Mouse (Mus musculus) midbrain, embryonic 11.5 days (tissue): ENCODE measurements around the gene Tmem128. TPM values are rescaled to one million over a fixed set of nuclear protein-coding genes. Genes with fewer than 3 reads are reported as not detected.

Experiments used
- ATAC-seq: fragments of 200-750 bp; cut with Nextera tagmentation; 2 replicates; pipeline ENCODE4 v1.8.0; 2017; ENCODE audit warnings: moderate TSS enrichment, moderate library complexity; ENCODE audit not compliant: low FRiP score
- DNase-seq: peaks from one replicate; pipeline ENCODE4 v3.0.0; 2015; ENCODE audit warnings: low spot score; ENCODE audit errors: missing footprints
- H3K27ac ChIP-seq: fragments of 300-500 bp; sonication (generic); 2 replicates; pipeline ENCODE4 v1.5.1; 2014; ENCODE audit warnings: low read depth, low read length
- H3K27me3 ChIP-seq: fragments of 300-500 bp; sonication (generic); 2 replicates; pipeline ENCODE4 v1.6.1; 2014; ENCODE audit warnings: mild to moderate bottlenecking, low read length, moderate library complexity, mixed read lengths; ENCODE audit not compliant: control insufficient read depth, insufficient read depth
- H3K36me3 ChIP-seq: fragments of 300-500 bp; sonication (generic); 2 replicates; pipeline ENCODE4 v1.6.1; 2014; ENCODE audit warnings: mild to moderate bottlenecking, low read length, moderate library complexity, mixed read lengths; ENCODE audit not compliant: control insufficient read depth, insufficient read depth
- H3K4me1 ChIP-seq: fragments of 300-500 bp; sonication (generic); 2 replicates; pipeline ENCODE4 v1.6.1; 2014; ENCODE audit warnings: low read length; ENCODE audit not compliant: control insufficient read depth, insufficient read depth
- H3K4me2 ChIP-seq: fragments of 300-500 bp; sonication (generic); 2 replicates; pipeline ENCODE4 v1.6.1; 2014; ENCODE audit warnings: mild to moderate bottlenecking, moderate library complexity
- H3K4me3 ChIP-seq: fragments of 300-500 bp; sonication (generic); 2 replicates; pipeline ENCODE4 v1.5.1; 2014; ENCODE audit warnings: low read depth, low read length
- H3K9ac ChIP-seq: fragments of 300-500 bp; sonication (generic); 2 replicates; pipeline ENCODE4 v1.6.1; 2014; ENCODE audit warnings: low read length
- H3K9me3 ChIP-seq: fragments of 300-500 bp; sonication (generic); 2 replicates; pipeline ENCODE4 v1.6.1; 2016; ENCODE audit warnings: low read length; ENCODE audit not compliant: control insufficient read depth
- WGBS: fragments of 180-500 bp; shearing (Covaris S2); extraction: QIAGEN DNeasy Blood & Tissue Kit; methylation state at CpG from one replicate; pipeline ENCODE4 v1.1.7; 2014; 5-methylcytosine and 5-hydroxymethylcytosine counted together
- polyA plus RNA-seq: library from polyadenylated mRNA; unstranded; fragments of >200 nt; fragmentation: Nextera tagmentation; extraction: Ambion mirVana; gene quantifications from 2 replicates; pipeline ENCODE4 v1.2.1, GENCODE M21; 2014

Gene Tmem128
- polyA plus RNA-seq, 1 experiment from 2014 or later = 104 TPM

DNA sequence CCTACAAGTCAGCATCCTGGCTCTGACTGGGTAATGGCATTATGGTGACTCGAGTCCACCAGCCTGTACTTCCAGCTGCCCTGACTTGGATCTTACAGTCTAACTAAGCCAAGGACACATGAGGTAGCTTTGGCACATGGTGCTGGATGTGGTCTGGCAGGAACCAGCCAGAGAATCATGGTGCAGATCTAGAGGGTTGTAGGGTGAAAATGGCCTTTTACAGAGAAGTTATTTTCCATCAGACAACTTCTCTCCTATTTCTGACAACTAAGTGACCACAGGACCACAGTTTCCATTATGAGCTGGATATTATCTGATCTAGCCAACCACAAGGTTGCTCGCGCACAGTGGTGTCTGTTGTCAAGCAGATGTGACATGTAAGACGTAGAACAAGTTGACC lies 13.8 kb downstream of the Tmem128 start:
- Histone ChIP-seq H3K36me3 (no peaks in the 10 kb centered on the region; the same call in 1 of the 2 replicates), H3K4me1 (peaks cover 8% of the 10 kb centered on the region; the same call in 1 of the 2 replicates), H3K9ac (no peak overlapping the region), H3K4me3 (no peak overlapping the region), H3K27me3 (peaks cover 41% of the 10 kb centered on the region), H3K4me2 (no peak overlapping the region), H3K27ac (no peak overlapping the region), H3K9me3 (no peaks in the 10 kb centered on the region)
- ATAC-seq (no peak), DNase-seq (no peak)
- 92% methylated on average over 4 of the region's 4 CpGs for WGBS

DNA sequence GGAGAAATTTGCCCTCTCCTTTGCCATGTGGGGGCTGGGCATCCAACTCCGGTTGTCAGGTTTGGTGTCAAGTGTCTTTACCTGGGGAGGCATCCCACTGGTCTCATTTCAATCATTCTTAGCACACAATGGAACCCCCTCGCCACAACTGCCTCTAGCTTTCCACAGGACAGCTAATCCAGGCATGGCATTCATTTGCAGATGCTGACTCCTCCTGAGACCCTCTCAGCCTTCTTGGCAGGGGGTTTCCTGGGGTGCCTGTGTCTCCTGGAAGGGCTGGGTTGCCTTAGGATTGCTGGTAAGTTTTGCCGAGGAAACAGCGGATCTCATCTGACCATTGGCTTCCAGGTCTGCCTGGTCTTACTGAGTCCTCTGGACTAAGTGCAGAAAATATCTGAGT lies 15.8 kb downstream of the Tmem128 start, which contains the start of gene Otop1:
TSS of gene Otop1 (plus strand) at position 202 of the 400 bp plus-strand sequence.
- WGBS = 5% methylated on average over 4 of the region's 4 CpGs
- Histone ChIP-seq H3K4me3 (no peak within 1 kb of the TSS; the same call in 1 of the 2 replicates), H3K4me1 (peaks cover 8% of the 10 kb centered on the region; the same call in 1 of the 2 replicates), H3K36me3 (no peaks in the 10 kb centered on the region), H3K9ac (no peak within 1 kb of the TSS), H3K9me3 (no peaks in the 10 kb centered on the region), H3K4me2 (peak within 1 kb of the TSS; percentile 24; the same call in 1 of the 2 replicates), H3K27ac (no peak within 1 kb of the TSS), H3K27me3 (peaks cover 47% of the 10 kb centered on the region)
- ATAC-seq (no peak), DNase-seq (peak; percentile 85)

DNA sequence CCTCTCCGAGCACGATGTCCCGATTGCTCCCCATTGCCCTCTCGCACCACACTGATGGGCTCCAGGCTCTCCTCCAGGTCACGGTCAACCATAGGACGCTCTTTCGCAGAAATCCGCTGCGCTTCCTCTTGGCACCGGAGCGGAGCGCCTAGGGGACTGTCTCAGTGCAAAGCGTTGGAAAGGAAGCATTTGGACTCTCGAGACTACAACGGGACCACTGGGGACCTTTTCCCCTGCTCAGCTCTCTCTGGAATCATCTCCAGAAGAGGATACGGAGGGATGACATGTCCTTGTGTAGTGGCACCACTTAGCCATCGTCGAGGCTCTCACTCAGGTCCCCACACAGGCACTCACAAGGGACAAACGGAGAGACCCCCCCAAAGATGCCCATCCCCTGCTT lies 16.5 kb downstream of the Tmem128 start:
- no peaks in the 10 kb centered on the region for H3K9me3 ChIP-seq
- peak overlapping the region; percentile 24; the same call in 1 of the 2 replicates for H3K4me2 ChIP-seq
- ATAC-seq = no peak

DNA sequence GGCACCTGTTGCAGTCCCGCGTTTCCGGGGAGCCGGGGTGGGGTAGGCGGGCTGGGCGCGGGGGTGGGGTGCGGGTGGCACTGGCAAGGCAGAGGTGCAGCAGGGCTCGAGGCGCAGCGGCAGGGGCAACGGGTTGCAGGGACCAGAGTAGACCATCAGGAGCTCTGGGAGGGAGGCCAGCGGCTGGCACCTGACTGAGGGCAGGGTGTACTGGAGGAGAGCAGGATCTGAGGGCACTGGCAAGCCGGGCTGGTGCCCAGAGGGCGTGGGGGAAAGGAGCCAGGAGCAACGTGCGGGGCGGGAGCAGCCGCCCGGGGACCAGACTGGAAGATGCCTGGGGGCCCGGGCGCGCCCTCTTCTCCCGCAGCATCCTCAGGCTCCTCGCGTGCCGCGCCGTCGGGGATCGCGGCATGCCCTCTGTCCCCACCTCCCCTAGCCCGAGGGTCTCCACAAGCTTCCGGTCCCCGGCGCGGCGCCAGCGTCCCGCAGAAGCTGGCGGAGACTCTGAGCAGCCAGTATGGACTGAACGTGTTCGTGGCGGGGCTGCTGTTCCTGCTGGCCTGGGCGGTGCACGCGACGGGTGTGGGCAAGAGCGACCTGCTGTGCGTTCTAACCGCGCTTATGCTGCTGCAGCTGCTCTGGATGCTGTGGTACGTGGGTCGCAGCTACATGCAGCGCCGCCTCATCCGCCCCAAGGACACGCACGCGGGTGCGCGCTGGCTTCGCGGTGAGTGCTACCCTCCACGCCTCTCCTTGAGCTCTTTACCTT lies 17.3 kb downstream of the Tmem128 start:
- H3K4me3 ChIP-seq = peak overlapping the region; percentile 27
- WGBS = 2% methylated on average over 57 of the region's 65 CpGs
- no peaks in the 10 kb centered on the region for H3K36me3 ChIP-seq
- DNase-seq (peak; percentile 92), ATAC-seq (peak; percentile 38; the same call in 1 of the 2 replicates)
- H3K27me3 ChIP-seq = peaks cover 47% of the 10 kb centered on the region
- no peak overlapping the region for H3K27ac ChIP-seq
- H3K4me2 ChIP-seq = peak overlapping the region; percentile 39
- peak overlapping the region; percentile 16; the same call in 1 of the 2 replicates for H3K9ac ChIP-seq
- peaks cover 8% of the 10 kb centered on the region; the same call in 1 of the 2 replicates for H3K4me1 ChIP-seq
- H3K9me3 ChIP-seq = no peaks in the 10 kb centered on the region

More for the DNA sequence above, 16.5 kb downstream of the Tmem128 start:
- no peaks in the 10 kb centered on the region for H3K36me3 ChIP-seq
- H3K27ac ChIP-seq = no peak overlapping the region
- H3K27me3 ChIP-seq = peaks cover 47% of the 10 kb centered on the region
- peaks cover 8% of the 10 kb centered on the region; the same call in 1 of the 2 replicates for H3K4me1 ChIP-seq
- peak; percentile 92 for DNase-seq
- 2% methylated on average over 19 of the region's 19 CpGs for whole genome bisulfite sequencing
- H3K9ac ChIP-seq = no peak overlapping the region
- no peak overlapping the region for H3K4me3 ChIP-seq

DNA sequence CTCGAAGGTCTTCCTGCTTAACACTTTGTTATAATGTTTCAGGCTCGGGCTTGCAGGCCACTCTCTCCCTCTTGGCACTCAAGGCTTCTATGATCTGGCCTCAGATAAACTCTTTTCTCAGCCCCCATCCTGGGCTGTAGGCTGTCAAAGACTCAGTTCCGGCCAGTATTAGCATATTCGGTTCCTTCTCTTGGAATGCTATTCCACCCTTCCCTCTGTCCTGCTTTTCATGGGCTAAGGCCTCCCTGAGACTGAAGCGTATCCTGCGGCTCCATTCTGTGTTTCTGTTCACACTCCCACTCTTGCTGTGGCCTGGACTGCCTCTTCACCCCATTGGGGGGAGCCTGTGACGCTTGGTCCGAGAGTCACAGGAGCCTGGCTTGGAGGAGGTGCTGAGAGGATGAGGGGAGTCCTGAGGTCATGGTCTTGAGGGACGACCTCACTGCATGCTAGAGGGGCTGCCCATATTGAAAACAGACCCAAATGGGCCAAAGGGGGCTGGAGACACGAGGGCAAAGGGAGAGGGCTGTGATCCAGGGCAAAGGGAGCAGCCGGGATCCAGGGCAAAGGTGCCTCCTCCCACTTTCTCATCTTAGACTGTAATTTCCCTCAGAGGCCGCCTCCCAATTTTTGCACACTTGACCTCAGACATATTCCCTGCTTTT lies 18.1 kb downstream of the Tmem128 start:
- Histone ChIP-seq H3K4me3 (peak overlapping the region; percentile 27; the same call in 1 of the 2 replicates), H3K4me2 (peak overlapping the region; percentile 39; the same call in 1 of the 2 replicates), H3K4me1 (peaks cover 8% of the 10 kb centered on the region; the same call in 1 of the 2 replicates), H3K9ac (no peak overlapping the region), H3K27me3 (peaks cover 47% of the 10 kb centered on the region), H3K36me3 (no peaks in the 10 kb centered on the region), H3K27ac (no peak overlapping the region), H3K9me3 (no peaks in the 10 kb centered on the region)
- ATAC-seq = 0 out of 2 replicates have a peak, but pooled peaks have one; percentile 15
- WGBS = 16% methylated on average over 12 of the region's 12 CpGs
- peak; percentile 90 for DNase-seq

DNA sequence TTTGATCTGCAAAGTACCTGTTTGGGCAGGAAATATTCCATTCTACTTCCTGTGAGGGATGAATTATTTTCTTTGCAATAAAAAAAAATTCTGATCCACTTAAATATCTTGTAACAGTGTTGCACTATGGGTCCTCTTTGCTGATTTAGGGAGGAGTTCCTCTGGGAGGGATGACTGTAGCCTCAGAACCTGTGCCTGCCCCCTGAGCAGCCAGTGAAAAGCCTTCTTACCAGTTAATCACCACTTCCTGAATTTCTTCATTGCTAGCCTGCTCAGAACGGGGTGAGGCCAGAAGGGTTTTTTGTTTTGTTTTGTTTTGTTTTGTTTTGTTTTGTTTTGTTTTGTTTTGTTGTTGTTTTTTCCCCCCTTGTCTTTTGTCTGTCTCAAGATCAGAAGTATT lies 20.1 kb downstream of the Tmem128 start:
- Histone ChIP-seq H3K9me3 (no peaks in the 10 kb centered on the region), H3K27me3 (peaks cover 40% of the 10 kb centered on the region), H3K4me1 (peaks cover 8% of the 10 kb centered on the region; the same call in 1 of the 2 replicates), H3K4me2 (no peak overlapping the region), H3K4me3 (no peak overlapping the region), H3K9ac (no peak overlapping the region), H3K27ac (no peak overlapping the region), H3K36me3 (no peaks in the 10 kb centered on the region)
- no peak for ATAC-seq
- WGBS = 54% methylated on average over 1 of the region's 1 CpGs
- DNase-seq = no peak

DNA sequence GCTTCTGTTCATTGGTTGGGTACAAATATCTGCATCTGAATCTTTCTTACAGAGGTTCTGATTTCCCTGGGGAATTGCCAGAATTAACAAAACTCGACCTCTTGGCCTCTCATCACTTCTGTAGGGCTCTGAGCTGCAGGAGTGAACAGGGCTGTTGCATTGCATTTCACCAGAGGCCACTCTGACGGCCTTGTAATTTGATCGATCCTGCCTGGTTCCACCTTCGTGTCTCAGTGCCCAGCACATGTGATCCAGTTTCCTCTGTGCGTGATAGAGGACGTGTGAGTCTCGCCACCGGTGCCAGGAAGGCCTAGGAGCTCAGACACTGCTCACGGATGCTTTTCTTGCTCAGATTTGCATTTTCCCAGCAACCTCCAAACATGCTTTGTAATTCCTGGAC lies 25.7 kb downstream of the Tmem128 start:
- H3K4me3 ChIP-seq = no peak overlapping the region
- no peaks in the 10 kb centered on the region for H3K27me3 ChIP-seq
- no peaks in the 10 kb centered on the region for H3K9me3 ChIP-seq
- H3K4me2 ChIP-seq = no peak overlapping the region
- no peak overlapping the region for H3K9ac ChIP-seq
- H3K36me3 ChIP-seq = no peaks in the 10 kb centered on the region
- H3K4me1 ChIP-seq = no peaks in the 10 kb centered on the region
- no peak for DNase-seq
- no peak for ATAC-seq
- 76% methylated on average over 9 of the region's 9 CpGs for WGBS
- H3K27ac ChIP-seq = no peak overlapping the region

DNA sequence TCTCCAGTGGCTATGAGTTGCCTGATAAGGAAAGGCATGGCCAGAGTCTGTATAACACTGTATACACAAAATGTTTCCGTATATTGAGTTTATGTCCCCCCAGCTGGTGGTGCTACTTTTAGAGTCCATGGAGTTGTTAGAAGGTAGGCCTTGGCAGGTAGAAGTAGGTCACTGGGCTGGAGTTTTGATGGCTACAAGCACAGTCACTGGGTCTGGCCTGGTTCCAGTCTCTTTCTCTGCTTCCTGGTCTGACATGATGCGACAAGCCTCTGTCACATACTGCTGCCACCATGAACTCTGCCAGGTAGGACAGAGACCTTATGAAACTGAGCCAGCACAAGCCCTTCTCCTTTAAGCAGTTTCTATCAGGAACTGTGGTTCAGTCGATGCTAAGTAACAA lies 28.5 kb downstream of the Tmem128 start:
- 92% methylated on average over 3 of the region's 3 CpGs for WGBS
- Histone ChIP-seq H3K4me1 (no peaks in the 10 kb centered on the region), H3K4me2 (no peak overlapping the region), H3K9me3 (no peaks in the 10 kb centered on the region), H3K27me3 (no peaks in the 10 kb centered on the region), H3K4me3 (no peak overlapping the region), H3K36me3 (no peaks in the 10 kb centered on the region), H3K9ac (no peak overlapping the region), H3K27ac (no peak overlapping the region)
- ATAC-seq (no peak), DNase-seq (no peak)
